Mouse (Mus musculus): ENCODE data around the gene Gpr35.
"Not testable (repeated sequence)": the region's sequence is repeated elsewhere in the genome, so short reads cannot be mapped to it uniquely, and the experiment has no call there.

GRCm38 (mm10) chr1:92970791-92971190 is 20.1 kb downstream of the Gpr35 start:
- TF ChIP-seq EP300 (optimal IDR thresholded peaks at IDR 0.05); CTCF (IDR thresholded peaks at IDR 0.05; ENCODE audit: low read depth): not testable (repeated sequence)
